Mouse (Mus musculus): ENCODE data around the gene Sall1. TPM values are rescaled to one million over a fixed set of nuclear protein-coding genes. Genes with fewer than 3 reads are reported as not detected.
A peak's percentile ranks its signal among the peaks of the same experiment; 100 is the strongest.

Gene Sall1
- polyA plus RNA-seq, 1 experiment from 2014 or later, result 15.4 TPM

DNA sequence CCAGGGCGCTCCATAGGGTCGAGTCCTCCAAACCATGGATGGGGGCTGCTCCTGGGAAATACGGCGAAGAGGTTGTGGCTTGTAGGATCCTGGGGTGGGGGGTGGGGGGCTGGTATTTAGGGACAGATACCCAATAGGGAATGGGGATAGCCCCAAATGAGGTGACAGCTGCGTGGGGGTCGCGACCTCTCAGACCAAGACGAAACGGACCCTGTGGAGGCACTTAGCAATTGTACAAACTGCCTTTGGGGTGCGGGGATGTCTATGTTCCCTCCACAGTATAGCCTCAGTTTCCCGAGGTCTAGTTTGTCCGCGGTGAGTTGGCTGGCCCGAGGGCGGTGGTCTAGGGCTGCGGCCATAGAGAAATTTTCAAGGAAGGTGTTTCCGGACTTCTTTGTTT lies 1.8 kb upstream of the Sall1 start:
- H3K4me3 ChIP-seq, result peak overlapping the region; percentile 60
- H3K4me1 ChIP-seq, result peaks cover 62% of the 10 kb centered on the region
- no peaks in the 10 kb centered on the region for H3K9me3 ChIP-seq
- no peaks in the 10 kb centered on the region; the same call in 1 of the 2 replicates for H3K27me3 ChIP-seq
- peak overlapping the region; percentile 72 for H3K4me2 ChIP-seq (replicated peaks)
- no peaks in the 10 kb centered on the region for H3K36me3 ChIP-seq
- ATAC-seq (replicated peaks), result no peak
- 2% methylated on average over 17 of the region's 17 CpGs for WGBS
- H3K27ac ChIP-seq (replicated peaks), result peak overlapping the region; percentile 91
- 0 out of 2 replicates have a peak overlapping the region, but pooled peaks have one; percentile 38 for H3K9ac ChIP-seq (replicated peaks)

DNA sequence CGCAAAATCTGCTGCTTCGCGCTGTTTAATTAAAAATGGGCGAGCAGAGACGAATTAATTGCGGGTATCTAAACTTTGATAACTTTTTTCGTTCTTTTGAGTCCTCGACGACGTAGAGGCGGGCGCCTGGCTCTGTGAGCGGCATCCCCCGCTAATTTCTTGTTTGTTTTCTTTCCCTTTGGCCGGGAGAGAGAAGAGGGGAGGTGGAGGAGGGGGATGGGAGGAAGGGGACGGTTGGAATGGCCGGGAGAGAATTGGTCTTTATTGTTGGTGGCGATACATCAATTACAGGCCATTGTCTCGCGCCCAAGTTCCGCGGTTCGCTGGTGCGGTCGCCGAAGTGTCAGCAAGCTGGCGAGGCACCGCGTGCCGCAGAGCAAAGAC lies 1.2 kb upstream of the Sall1 start:
- Histone ChIP-seq H3K9me3 (no peaks in the 10 kb centered on the region), H3K36me3 (no peaks in the 10 kb centered on the region), H3K4me1 (peaks cover 65% of the 10 kb centered on the region), H3K4me3 (peak overlapping the region; percentile 60), H3K4me2 (replicated peaks) (peak overlapping the region; percentile 72), H3K9ac (replicated peaks) (0 out of 2 replicates have a peak overlapping the region, but pooled peaks have one; percentile 29), H3K27me3 (no peaks in the 10 kb centered on the region; the same call in 1 of the 2 replicates), H3K27ac (replicated peaks) (peak overlapping the region; percentile 91)
- ATAC-seq (replicated peaks), result no peak
- WGBS, result under 1% methylated on average over 30 of the region's 30 CpGs

DNA sequence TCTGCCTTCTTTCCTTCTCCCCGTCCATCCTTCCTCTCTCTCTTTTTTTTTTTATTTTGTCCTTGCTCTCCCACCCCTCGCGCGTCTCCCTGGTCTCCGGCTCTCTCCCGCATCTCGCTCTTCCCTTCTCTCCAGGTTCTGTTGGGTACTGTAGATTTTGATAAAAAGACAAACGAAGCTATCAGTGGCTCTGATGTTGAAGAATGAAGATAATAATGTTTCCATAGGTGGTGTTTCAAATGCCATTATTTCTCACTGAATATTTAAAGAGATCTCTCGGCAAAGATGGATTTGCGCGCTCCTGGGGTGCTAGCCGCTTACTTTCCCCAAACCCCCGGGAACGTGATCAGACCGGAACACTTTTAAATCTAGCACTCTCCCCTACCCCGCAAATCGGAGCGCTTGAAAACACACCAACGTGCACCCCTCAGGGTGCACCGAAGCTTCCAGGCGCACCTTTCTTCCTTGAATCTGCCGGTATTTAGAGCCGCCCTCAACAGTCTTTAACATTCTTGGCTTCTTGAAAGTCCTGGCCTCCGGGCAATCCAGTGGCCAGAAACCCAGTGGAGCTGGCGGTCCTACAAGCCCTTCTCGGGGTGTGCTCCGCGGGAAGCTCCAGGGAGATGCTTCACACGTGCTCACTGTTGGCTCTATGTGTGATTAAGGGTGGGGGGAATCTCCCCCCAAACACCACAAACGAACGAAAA lies 702 bp upstream of the Sall1 start:
- Histone ChIP-seq H3K9me3 (no peaks in the 10 kb centered on the region), H3K4me3 (peak overlapping the region; percentile 60), H3K4me2 (replicated peaks) (peak overlapping the region; percentile 72), H3K27ac (replicated peaks) (peak overlapping the region; percentile 91), H3K36me3 (no peaks in the 10 kb centered on the region), H3K9ac (replicated peaks) (peak overlapping the region; percentile 71), H3K4me1 (peaks cover 65% of the 10 kb centered on the region), H3K27me3 (no peaks in the 10 kb centered on the region; the same call in 1 of the 2 replicates)
- WGBS, result under 1% methylated on average over 31 of the region's 31 CpGs
- no peak for ATAC-seq (replicated peaks)

DNA sequence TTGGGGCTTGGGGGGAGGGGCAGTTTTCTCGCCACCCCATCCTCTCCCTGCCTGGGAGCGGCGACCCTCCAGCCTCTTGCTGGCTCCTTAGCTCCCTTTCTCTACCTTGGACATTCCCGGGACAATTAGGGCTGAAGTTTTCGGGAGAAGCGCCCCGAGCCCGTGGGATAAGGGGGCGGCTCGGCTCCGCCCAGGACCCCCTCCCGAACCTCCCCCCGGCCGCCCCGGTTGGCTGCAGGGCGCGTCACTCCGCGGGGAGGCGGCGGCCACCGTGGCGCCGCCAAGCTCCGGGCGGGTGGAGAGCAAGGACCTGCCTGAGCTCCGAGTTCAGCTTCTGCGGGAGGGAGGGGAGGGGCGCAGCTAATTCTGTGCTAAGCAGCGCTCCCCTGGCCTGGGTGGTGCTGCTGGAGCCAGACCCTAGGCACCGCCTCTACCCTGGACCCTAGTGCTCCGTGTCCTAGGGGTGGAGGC lies 556 bp downstream of the Sall1 start:
- peak overlapping the region; percentile 91 for H3K27ac ChIP-seq (replicated peaks)
- H3K27me3 ChIP-seq, result no peaks in the 10 kb centered on the region; the same call in 1 of the 2 replicates
- no peaks in the 10 kb centered on the region for H3K9me3 ChIP-seq
- ATAC-seq (replicated peaks), result peak; percentile 83
- H3K4me3 ChIP-seq, result peak overlapping the region; percentile 60
- WGBS, result under 1% methylated on average over 32 of the region's 32 CpGs
- H3K9ac ChIP-seq (replicated peaks), result peak overlapping the region; percentile 71
- peaks cover 65% of the 10 kb centered on the region for H3K4me1 ChIP-seq
- no peaks in the 10 kb centered on the region for H3K36me3 ChIP-seq
- peak overlapping the region; percentile 72 for H3K4me2 ChIP-seq (replicated peaks)

DNA sequence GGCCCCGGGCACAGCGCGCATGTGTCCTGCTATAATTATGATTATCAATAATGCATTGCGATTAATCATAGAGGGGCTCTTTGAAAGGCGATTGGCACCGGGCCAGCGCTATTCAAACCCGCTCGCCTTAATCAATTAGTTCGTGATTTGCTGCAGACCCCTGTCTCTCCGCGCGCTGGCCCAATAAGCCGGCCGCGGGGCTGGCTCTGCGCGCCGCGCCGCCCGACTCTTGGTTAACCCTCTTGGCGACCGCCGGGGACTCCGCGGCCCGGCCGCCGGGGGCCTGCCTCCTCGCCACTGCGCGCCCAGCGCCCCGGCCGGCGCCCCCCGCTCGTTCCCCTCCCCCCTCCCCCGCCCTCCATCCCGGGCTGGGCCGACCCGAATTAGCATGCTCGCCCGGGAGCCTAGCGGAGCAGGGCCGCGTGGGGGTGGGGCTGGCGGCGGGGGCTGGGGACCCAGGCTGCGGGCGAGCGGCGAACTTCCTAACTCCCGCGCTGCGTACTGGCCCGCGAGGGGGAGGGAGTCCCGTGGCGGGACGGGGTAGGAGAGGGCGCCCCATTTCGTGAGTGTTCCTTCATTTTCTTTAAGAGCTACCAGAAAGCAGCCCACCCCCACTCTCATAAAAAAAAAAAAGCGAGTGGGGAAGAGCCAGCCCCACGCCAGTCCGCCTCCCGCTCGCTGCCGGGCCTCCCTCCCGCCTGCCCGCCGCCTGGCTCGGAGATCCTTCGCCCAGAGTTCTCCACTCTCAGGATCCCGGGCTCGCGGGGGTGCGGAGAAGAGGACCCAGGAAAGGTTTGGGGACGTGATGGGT lies 1.2 kb downstream of the Sall1 start:
- Histone ChIP-seq H3K4me3 (peak overlapping the region; percentile 60), H3K27ac (replicated peaks) (peak overlapping the region; percentile 91), H3K4me1 (peaks cover 70% of the 10 kb centered on the region), H3K36me3 (no peaks in the 10 kb centered on the region), H3K4me2 (replicated peaks) (peak overlapping the region; percentile 72), H3K27me3 (no peaks in the 10 kb centered on the region), H3K9ac (replicated peaks) (peak overlapping the region; percentile 71), H3K9me3 (no peaks in the 10 kb centered on the region)
- WGBS, result under 1% methylated on average over 63 of the region's 80 CpGs
- peak; percentile 89 for ATAC-seq (replicated peaks)

DNA sequence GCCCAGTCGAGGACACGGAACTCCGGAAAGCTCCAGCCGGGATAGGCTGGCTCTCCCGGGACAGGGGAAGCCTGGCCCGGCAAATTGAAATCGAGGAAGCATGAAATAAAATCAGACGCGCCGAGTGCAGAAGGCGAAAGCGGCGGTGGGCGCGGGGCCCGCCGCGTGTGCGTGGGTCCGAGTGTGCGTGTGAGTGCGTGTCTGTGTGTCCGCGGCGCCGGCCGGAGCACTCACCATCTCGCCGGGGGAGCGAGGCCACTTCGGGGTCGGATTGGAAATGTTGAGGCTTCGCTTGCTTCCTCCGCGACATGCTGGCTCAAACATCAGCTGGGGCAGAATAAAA lies 1.9 kb downstream of the Sall1 start:
- peak overlapping the region; percentile 71 for H3K9ac ChIP-seq (replicated peaks)
- peak overlapping the region; percentile 72 for H3K4me2 ChIP-seq (replicated peaks)
- ATAC-seq (replicated peaks), result no peak
- H3K4me3 ChIP-seq, result peak overlapping the region; percentile 60
- H3K9me3 ChIP-seq, result no peaks in the 10 kb centered on the region
- H3K4me1 ChIP-seq, result peaks cover 75% of the 10 kb centered on the region
- H3K27me3 ChIP-seq, result no peaks in the 10 kb centered on the region
- H3K36me3 ChIP-seq, result no peaks in the 10 kb centered on the region
- WGBS, result 0% methylated on average over 35 of the region's 35 CpGs
- H3K27ac ChIP-seq (replicated peaks), result peak overlapping the region; percentile 91

DNA sequence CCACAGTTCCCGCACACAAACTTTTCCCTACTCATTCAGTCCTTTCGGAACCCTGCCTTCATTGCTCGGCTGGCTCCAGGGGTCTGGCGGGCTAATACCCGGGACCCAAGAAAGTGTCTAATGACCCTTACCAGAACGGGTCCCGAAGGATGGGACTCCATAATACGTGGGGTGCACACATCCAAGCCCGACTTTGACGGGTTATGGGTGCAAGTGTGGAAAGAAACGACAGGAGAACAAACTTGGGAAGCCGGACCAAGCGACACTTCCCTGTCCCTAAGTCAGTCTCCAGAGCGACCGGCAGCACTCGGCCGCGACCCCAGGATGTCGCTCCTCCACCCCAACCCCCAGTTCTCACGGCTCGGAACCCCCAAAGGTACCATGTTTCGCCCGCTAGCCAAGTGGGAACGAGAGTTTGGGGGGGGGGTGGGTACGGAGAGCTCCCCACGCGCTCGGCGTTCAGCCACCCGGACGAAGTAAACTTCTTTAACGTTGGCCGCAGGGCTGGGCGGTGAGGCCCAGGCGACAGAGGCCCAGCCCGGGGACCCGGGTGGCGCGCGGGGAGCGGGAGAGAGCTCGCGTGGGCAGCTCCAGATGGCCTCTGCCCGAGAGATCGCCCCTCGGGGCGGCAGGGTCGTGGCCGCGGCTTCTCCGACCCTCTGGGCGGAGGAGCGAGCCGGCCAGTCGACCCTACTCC lies 2.4 kb downstream of the Sall1 start:
- ATAC-seq (replicated peaks), result no peak
- H3K27me3 ChIP-seq, result no peaks in the 10 kb centered on the region
- no peaks in the 10 kb centered on the region for H3K9me3 ChIP-seq
- H3K36me3 ChIP-seq, result no peaks in the 10 kb centered on the region
- peaks cover 75% of the 10 kb centered on the region for H3K4me1 ChIP-seq
- under 1% methylated on average over 55 of the region's 55 CpGs for WGBS
- H3K9ac ChIP-seq (replicated peaks), result peak overlapping the region; percentile 71
- H3K4me3 ChIP-seq, result peak overlapping the region; percentile 60
- peak overlapping the region; percentile 91 for H3K27ac ChIP-seq (replicated peaks)
- H3K4me2 ChIP-seq (replicated peaks), result peak overlapping the region; percentile 72

DNA sequence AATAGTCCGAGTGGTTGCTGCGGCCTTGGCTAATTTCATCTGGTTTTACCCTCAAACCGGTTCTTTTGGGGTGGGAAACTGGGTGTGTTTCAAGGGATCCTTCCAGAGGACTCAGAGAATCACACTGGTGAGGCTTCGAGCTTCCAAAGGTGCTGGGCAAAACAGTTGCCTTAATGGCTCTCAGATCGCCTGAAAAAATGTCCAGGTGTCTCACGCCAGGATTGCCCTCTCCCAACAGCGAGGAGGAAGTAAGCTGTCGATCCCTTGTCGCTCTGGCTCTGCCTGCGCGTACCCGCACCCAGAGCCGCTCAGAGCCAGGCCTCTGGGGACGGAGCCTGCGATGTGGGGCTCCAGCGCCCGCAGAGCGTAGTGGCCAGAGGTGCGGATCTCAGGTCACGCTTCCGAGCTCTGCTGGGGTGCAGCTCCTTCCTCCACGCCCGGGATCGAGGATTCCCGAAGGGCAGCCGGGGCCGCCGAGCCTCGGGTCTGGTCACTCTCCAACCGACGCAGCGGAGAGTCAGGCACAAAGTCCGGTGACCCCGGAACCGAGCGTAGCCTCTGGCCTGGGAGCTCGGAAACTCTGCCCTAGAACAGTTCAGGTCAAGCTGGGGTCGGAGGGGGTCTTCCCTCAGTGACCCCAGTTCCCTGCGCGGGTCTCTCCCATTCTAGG lies 3.1 kb downstream of the Sall1 start:
- H3K27ac ChIP-seq (replicated peaks), result peak overlapping the region; percentile 91
- H3K9ac ChIP-seq (replicated peaks), result peak overlapping the region; percentile 71
- no peaks in the 10 kb centered on the region for H3K36me3 ChIP-seq
- 1% methylated on average over 40 of the region's 40 CpGs for WGBS
- H3K4me1 ChIP-seq, result peaks cover 77% of the 10 kb centered on the region
- ATAC-seq (replicated peaks), result no peak
- no peaks in the 10 kb centered on the region for H3K27me3 ChIP-seq
- no peaks in the 10 kb centered on the region for H3K9me3 ChIP-seq
- H3K4me3 ChIP-seq, result peak overlapping the region; percentile 60
- peak overlapping the region; percentile 72 for H3K4me2 ChIP-seq (replicated peaks)

DNA sequence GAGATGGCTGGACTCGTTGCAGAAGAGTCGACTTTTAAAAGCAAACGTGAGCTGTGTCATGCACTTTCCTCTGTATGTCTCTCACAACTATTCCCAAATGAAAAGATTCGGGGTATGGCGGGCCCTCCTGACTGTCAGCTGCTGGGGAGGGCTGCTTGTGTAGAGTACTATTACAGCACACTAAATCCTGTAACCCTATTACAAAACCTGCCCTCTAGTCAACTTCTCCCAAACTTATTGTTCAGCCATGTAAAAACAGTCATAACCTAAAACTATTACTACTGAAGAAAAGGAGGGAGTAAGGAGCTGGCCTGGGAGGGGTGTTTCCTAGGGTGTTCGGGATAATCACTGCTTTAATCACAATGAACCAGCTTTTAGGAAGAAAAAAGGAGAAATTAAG lies 4.1 kb downstream of the Sall1 start:
- 9% methylated on average over 6 of the region's 6 CpGs for WGBS
- no peak for ATAC-seq (replicated peaks)
- Histone ChIP-seq H3K27ac (replicated peaks) (peak overlapping the region; percentile 36; the same call in 1 of the 2 replicates), H3K36me3 (no peaks in the 10 kb centered on the region), H3K27me3 (no peaks in the 10 kb centered on the region), H3K4me1 (peaks cover 75% of the 10 kb centered on the region), H3K4me2 (replicated peaks) (peak overlapping the region; percentile 72), H3K9ac (replicated peaks) (peak overlapping the region; percentile 71), H3K4me3 (peak overlapping the region; percentile 60), H3K9me3 (no peaks in the 10 kb centered on the region)

DNA sequence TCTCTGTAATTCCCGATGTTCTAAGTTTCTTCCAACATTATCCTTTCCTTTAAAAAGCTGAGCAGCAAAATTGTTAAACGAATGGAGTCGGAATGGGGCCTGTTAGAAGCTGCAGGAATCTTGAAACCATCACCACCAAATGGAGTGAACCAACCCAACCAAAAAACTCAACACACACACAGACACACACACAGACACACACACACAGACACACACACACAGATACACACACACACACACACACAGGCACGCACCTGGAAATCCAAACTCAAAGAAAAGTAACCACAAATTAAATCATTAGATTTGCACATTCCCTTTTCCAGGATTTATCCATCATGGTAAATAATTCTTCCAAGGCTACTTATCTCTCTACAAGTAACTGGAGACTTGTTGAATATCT lies 5.0 kb downstream of the Sall1 start:
- Histone ChIP-seq H3K9me3 (no peaks in the 10 kb centered on the region), H3K36me3 (no peaks in the 10 kb centered on the region), H3K9ac (replicated peaks) (0 out of 2 replicates have a peak overlapping the region, but pooled peaks have one; percentile 12), H3K4me2 (replicated peaks) (peak overlapping the region; percentile 72), H3K27ac (replicated peaks) (no peak overlapping the region), H3K4me1 (peaks cover 73% of the 10 kb centered on the region), H3K27me3 (no peaks in the 10 kb centered on the region), H3K4me3 (peak overlapping the region; percentile 60)
- WGBS, result 22% methylated on average over 4 of the region's 4 CpGs
- ATAC-seq (replicated peaks), result no peak

DNA sequence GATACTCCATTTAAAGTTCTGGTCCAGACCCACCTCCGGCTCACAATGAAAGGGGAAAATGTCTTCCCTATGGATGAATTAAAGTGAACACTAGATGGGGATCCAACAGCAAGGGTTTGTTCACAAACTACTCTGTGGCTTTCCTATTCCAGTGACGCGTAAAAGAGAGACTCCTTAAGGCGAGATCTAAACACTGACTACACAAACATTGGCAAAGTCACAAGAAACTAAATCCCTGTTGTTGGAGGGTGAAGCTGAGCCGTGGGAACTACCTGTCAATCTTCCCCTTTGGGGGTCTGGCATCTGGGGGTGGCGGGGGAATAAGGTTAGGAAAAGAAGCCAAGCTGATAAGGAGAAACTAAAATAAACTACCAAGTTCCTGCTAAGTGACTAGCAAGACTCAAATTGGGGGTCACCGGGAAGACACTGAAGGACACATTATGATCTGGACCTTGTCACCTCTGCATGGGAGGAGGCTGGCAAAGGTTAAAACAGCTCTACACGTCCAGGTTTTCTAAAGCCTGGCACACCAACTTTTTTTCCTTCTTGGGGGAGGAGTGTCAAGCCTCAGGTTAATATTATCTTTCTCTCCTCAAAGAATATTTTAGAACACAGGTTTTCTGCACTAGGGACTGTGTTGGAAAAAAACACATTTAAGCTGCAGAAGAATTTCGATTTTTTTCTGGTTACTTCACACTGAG lies 6.3 kb downstream of the Sall1 start:
- Histone ChIP-seq H3K9ac (replicated peaks) (peak overlapping the region; percentile 8), H3K4me1 (peaks cover 61% of the 10 kb centered on the region), H3K4me3 (peak overlapping the region; percentile 60), H3K27me3 (no peaks in the 10 kb centered on the region), H3K4me2 (replicated peaks) (peak overlapping the region; percentile 72), H3K36me3 (no peaks in the 10 kb centered on the region), H3K9me3 (no peaks in the 10 kb centered on the region), H3K27ac (replicated peaks) (peak overlapping the region; percentile 36)
- WGBS, result 4% methylated on average over 9 of the region's 9 CpGs
- ATAC-seq (replicated peaks), result no peak

Data from forebrain, embryonic 15.5 days (tissue).